In genomic region chr9:89940428-89940827, GRCm38 (mm10) we compare ENCODE assay signal across 15 mouse cellular contexts. TPM values are rescaled to one million over a fixed set of nuclear protein-coding genes. Genes with fewer than 3 reads are reported as not detected.
DNase-seq lines count a peak whose midpoint lies in the region; TF ChIP-seq lines count a peak whose summit lies in the region.
"Had no signal": no experiment of that assay in that cellular context is flagged by ENCODE, and none has a peak within 500 bp of the region (broad histone marks: within the 10 kb centered on the region; RNA-seq: fewer than 3 reads in every experiment).

No protein-coding gene starts in this region.

- intact Hi-C loops in gastrocnemius, adult 2 months (cut with DNase I), result no loop called here
- intact Hi-C loops in left cerebral cortex, adult 2 months (cut with DNase I), result no loop called here
- intact Hi-C loops in left cerebral cortex, postnatal 10 days (cut with DNase I), result no loop called here

- no peak for DNase-seq in gastrocnemius, adult 2 months
- no peak for DNase-seq in gastrocnemius, adult 18-20 months (ENCODE audit: low spot score)
- no peak for DNase-seq in left cerebral cortex, adult 2 months (ENCODE audit: extremely low spot score in 1 of 2, low spot score in 2 of 2)
- DNase-seq in left cerebral cortex, postnatal 10 days (ENCODE audit: extremely low spot score in 1 of 2, low spot score in 2 of 2), result no peak
- peak; percentile 55 to 58 for DNase-seq in B cell, adult 2 months
- DNase-seq in induced T-regulatory cell, adult 2 months (ENCODE audit: low read depth), result peak; percentile 11
- DNase-seq in cerebellum, adult 18-20 months, result no peak
- no peak for DNase-seq in adrenal gland, adult 18-20 months (ENCODE audit: low spot score in 2 of 2)
- DNase-seq: cerebellum, adult 11 months; midbrain, embryonic 14.5 days had no signal

- no peak overlapping the region for H3K27ac ChIP-seq in gastrocnemius, adult 2 months
- H3K27ac ChIP-seq in left cerebral cortex, adult 2 months, result no peak overlapping the region
- H3K27ac ChIP-seq: embryonic facial prominence, embryonic 12.5 days; heart, embryonic 15.5 days; intestine, embryonic 15.5 days; limb, embryonic 15.5 days; macrophage had no signal

- no peak overlapping the region for H3K4me3 ChIP-seq in gastrocnemius, adult 2 months
- H3K4me3 ChIP-seq in left cerebral cortex, adult 2 months, result no peak overlapping the region
- H3K4me3 ChIP-seq: embryonic facial prominence, embryonic 12.5 days; heart, embryonic 15.5 days; intestine, embryonic 15.5 days; limb, embryonic 15.5 days had no signal

- TF ChIP-seq CTCF in gastrocnemius, adult 2 months (IDR thresholded peaks at IDR 0.05), result peak; percentile 31; the same call in 1 of the 2 replicates
- peak; percentile 27 for TF ChIP-seq CTCF in left cerebral cortex, adult 2 months (IDR thresholded peaks at IDR 0.05)

RNA-seq across cellular contexts. Expression of gene Rasgrf1, which starts 30.7 kb away (rescaled TPM):
- not detected for total RNA-seq in gastrocnemius, adult 2 months (2021)
- total RNA-seq in gastrocnemius, adult 18-20 months (2021), result under 1 TPM in 1 of 2 experiments, not detected in 1; 0.05 TPM
- 100 to 1,000 TPM; 273 to 297 TPM for total RNA-seq in left cerebral cortex, adult 2 months (2021)
- total RNA-seq in left cerebral cortex, postnatal 10 days (2021), result 100 to 1,000 TPM; 104 to 112 TPM
- 10 to 100 TPM; 18.2 to 26.9 TPM for total RNA-seq in adrenal gland, adult 18-20 months (2021)

Comparison
In these comparisons a context has a peak if more than half of its experiments do, and no peak if none do; other contexts are left out.
1. DNase-seq: peak in B cell, adult 2 months (2 of 2) and induced T-regulatory cell, adult 2 months (single experiment); none in gastrocnemius, adult 2 months (single experiment), gastrocnemius, adult 18-20 months (single experiment), left cerebral cortex, adult 2 months (0 of 2), left cerebral cortex, postnatal 10 days (0 of 2), cerebellum, adult 18-20 months (0 of 2) and adrenal gland, adult 18-20 months (0 of 2).
2. RNA of gene Rasgrf1, which starts 30.7 kb away (total RNA-seq): 273 to 297 TPM in left cerebral cortex, adult 2 months, 104 to 112 TPM in left cerebral cortex, postnatal 10 days and 18.2 to 26.9 TPM in adrenal gland, adult 18-20 months; 0.05 TPM in gastrocnemius, adult 18-20 months and not detected in gastrocnemius, adult 2 months; every median in the first group is over 10 times any median in the second.